Mouse (Mus musculus): Measurements from ENCODE around the gene Cldn14. TPM values are rescaled to one million over a fixed set of nuclear protein-coding genes. Genes with fewer than 3 reads are reported as not detected.

Cldn14 gene
- polyA plus RNA-seq (2015; fragmentation: Nextera tagmentation; extraction: Ambion mirVana): not detected in 2 replicates

- WGBS: 77% methylated on average over 15 of the region's 15 CpGs
- H3K9ac ChIP-seq: no peak within 1 kb of the TSS
- no peak within 1 kb of the TSS for H3K27ac ChIP-seq
- no peak for ATAC-seq (ENCODE audit: borderline replicate concordance, extremely low read depth, low FRiP score, low TSS enrichment)
- no peaks in the 10 kb centered on the region for H3K36me3 ChIP-seq
- no peak within 1 kb of the TSS for H3K4me2 ChIP-seq
- no peak within 1 kb of the TSS for H3K4me3 ChIP-seq
- 0 out of 2 replicates have a peak, but pooled peaks cover 3% of the 10 kb centered on the region for H3K4me1 ChIP-seq
- no peaks in the 10 kb centered on the region; the same call in 1 of the 2 replicates for H3K27me3 ChIP-seq
- H3K9me3 ChIP-seq: no peaks in the 10 kb centered on the region
Observed at GRCm38 (mm10) chr16:94008737-94009136, at the start of gene Cldn14. Gene Cldn14 (minus strand): TSS chr16:94008837.

- H3K27me3 ChIP-seq: no peaks in the 10 kb centered on the region
- H3K36me3 ChIP-seq: no peaks in the 10 kb centered on the region
- H3K9ac ChIP-seq: no peak overlapping the region
- WGBS: 42% methylated on average over 8 of the region's 8 CpGs
- H3K4me1 ChIP-seq: peaks cover 3% of the 10 kb centered on the region; the same call in 1 of the 2 replicates
- H3K4me3 ChIP-seq: no peak overlapping the region
- no peak overlapping the region for H3K4me2 ChIP-seq
- no peak for ATAC-seq (ENCODE audit: borderline replicate concordance, extremely low read depth, low FRiP score, low TSS enrichment)
- no peak overlapping the region for H3K27ac ChIP-seq
- H3K9me3 ChIP-seq: no peaks in the 10 kb centered on the region
Observed at GRCm38 (mm10) chr16:94055576-94055975, 46.9 kb upstream of the Cldn14 start.

- H3K9ac ChIP-seq: no peak overlapping the region
- 68% methylated on average over 12 of the region's 12 CpGs for WGBS
- H3K27ac ChIP-seq: no peak overlapping the region
- no peak overlapping the region for H3K4me2 ChIP-seq
- H3K36me3 ChIP-seq: no peaks in the 10 kb centered on the region
- H3K27me3 ChIP-seq: no peaks in the 10 kb centered on the region
- peaks cover 3% of the 10 kb centered on the region; the same call in 1 of the 2 replicates for H3K4me1 ChIP-seq
- no peaks in the 10 kb centered on the region for H3K9me3 ChIP-seq
- no peak for ATAC-seq (ENCODE audit: borderline replicate concordance, extremely low read depth, low FRiP score, low TSS enrichment)
- no peak overlapping the region for H3K4me3 ChIP-seq
Observed at GRCm38 (mm10) chr16:94055176-94055575, 46.5 kb upstream of the Cldn14 start.

- WGBS: 90% methylated on average over 3 of the region's 3 CpGs
- no peak overlapping the region for H3K27ac ChIP-seq
- H3K9ac ChIP-seq: no peak overlapping the region
- H3K9me3 ChIP-seq: no peaks in the 10 kb centered on the region
- H3K4me2 ChIP-seq: no peak overlapping the region
- no peaks in the 10 kb centered on the region for H3K36me3 ChIP-seq
- ATAC-seq (ENCODE audit: borderline replicate concordance, extremely low read depth, low FRiP score, low TSS enrichment): no peak
- H3K27me3 ChIP-seq: no peaks in the 10 kb centered on the region
- H3K4me3 ChIP-seq: no peak overlapping the region
- no peaks in the 10 kb centered on the region for H3K4me1 ChIP-seq
Observed at GRCm38 (mm10) chr16:94050368-94050767, 41.7 kb upstream of the Cldn14 start.

GRCm38 (mm10) chr16:94044996-94045395 lies 36.4 kb upstream of the Cldn14 start:
- Histone ChIP-seq H3K4me3 (no peak overlapping the region), H3K36me3 (no peaks in the 10 kb centered on the region), H3K4me2 (no peak overlapping the region), H3K9me3 (no peaks in the 10 kb centered on the region), H3K27me3 (no peaks in the 10 kb centered on the region; the same call in none of the 2 replicates), H3K4me1 (0 out of 2 replicates have a peak, but pooled peaks cover 2% of the 10 kb centered on the region), H3K9ac (no peak overlapping the region), H3K27ac (no peak overlapping the region)
- no peak for ATAC-seq (ENCODE audit: borderline replicate concordance, extremely low read depth, low FRiP score, low TSS enrichment)
- 15% methylated on average over 7 of the region's 7 CpGs for WGBS

- Histone ChIP-seq H3K36me3 (no peaks in the 10 kb centered on the region), H3K27ac (no peak overlapping the region), H3K4me3 (no peak overlapping the region), H3K9ac (no peak overlapping the region), H3K4me2 (no peak overlapping the region), H3K27me3 (no peaks in the 10 kb centered on the region; the same call in none of the 2 replicates), H3K4me1 (0 out of 2 replicates have a peak, but pooled peaks cover 2% of the 10 kb centered on the region), H3K9me3 (no peaks in the 10 kb centered on the region)
- no peak for ATAC-seq (ENCODE audit: borderline replicate concordance, extremely low read depth, low FRiP score, low TSS enrichment)
- WGBS: 93% methylated on average over 1 of the region's 1 CpGs
Observed at GRCm38 (mm10) chr16:94043797-94044196, 35.2 kb upstream of the Cldn14 start.

GRCm38 (mm10) chr16:94041065-94041712 lies 32.6 kb upstream of the Cldn14 start:
- no peak overlapping the region for H3K9ac ChIP-seq
- H3K27ac ChIP-seq: no peak overlapping the region
- no peaks in the 10 kb centered on the region for H3K36me3 ChIP-seq
- ATAC-seq (ENCODE audit: borderline replicate concordance, extremely low read depth, low FRiP score, low TSS enrichment): no peak
- H3K4me3 ChIP-seq: no peak overlapping the region
- H3K9me3 ChIP-seq: no peaks in the 10 kb centered on the region
- peak overlapping the region; percentile 0; the same call in 1 of the 2 replicates for H3K4me2 ChIP-seq
- H3K27me3 ChIP-seq: no peaks in the 10 kb centered on the region; the same call in none of the 2 replicates
- 0 out of 2 replicates have a peak, but pooled peaks cover 2% of the 10 kb centered on the region for H3K4me1 ChIP-seq
- 45% methylated on average over 18 of the region's 18 CpGs for WGBS

GRCm38 (mm10) chr16:94040485-94040884 lies 31.8 kb upstream of the Cldn14 start:
- Histone ChIP-seq H3K4me3 (no peak overlapping the region), H3K4me2 (peak overlapping the region; percentile 0; the same call in 1 of the 2 replicates), H3K9me3 (no peaks in the 10 kb centered on the region), H3K36me3 (no peaks in the 10 kb centered on the region), H3K9ac (no peak overlapping the region), H3K27me3 (no peaks in the 10 kb centered on the region; the same call in none of the 2 replicates), H3K4me1 (0 out of 2 replicates have a peak, but pooled peaks cover 2% of the 10 kb centered on the region), H3K27ac (no peak overlapping the region)
- WGBS: 33% methylated on average over 16 of the region's 16 CpGs
- no peak for ATAC-seq (ENCODE audit: borderline replicate concordance, extremely low read depth, low FRiP score, low TSS enrichment)

- WGBS: 71% methylated on average over 9 of the region's 9 CpGs
- 0 out of 2 replicates have a peak, but pooled peaks have one; percentile 19 for ATAC-seq (ENCODE audit: borderline replicate concordance, extremely low read depth, low FRiP score, low TSS enrichment)
- H3K4me2 ChIP-seq: no peak overlapping the region
Observed at GRCm38 (mm10) chr16:94038986-94039341, 30.3 kb upstream of the Cldn14 start.

GRCm38 (mm10) chr16:94038272-94038985 lies 29.8 kb upstream of the Cldn14 start:
- H3K36me3 ChIP-seq: no peaks in the 10 kb centered on the region
- no peaks in the 10 kb centered on the region for H3K9me3 ChIP-seq
- WGBS: 53% methylated on average over 12 of the region's 12 CpGs
- H3K27me3 ChIP-seq: no peaks in the 10 kb centered on the region; the same call in none of the 2 replicates
- H3K4me2 ChIP-seq: no peak overlapping the region
- 0 out of 2 replicates have a peak, but pooled peaks have one; percentile 41 for ATAC-seq (ENCODE audit: borderline replicate concordance, extremely low read depth, low FRiP score, low TSS enrichment)
- no peak overlapping the region for H3K27ac ChIP-seq
- no peak overlapping the region for H3K9ac ChIP-seq
- 0 out of 2 replicates have a peak, but pooled peaks cover 2% of the 10 kb centered on the region for H3K4me1 ChIP-seq
- no peak overlapping the region for H3K4me3 ChIP-seq

More at GRCm38 (mm10) chr16:94038986-94039341, 30.3 kb upstream of the Cldn14 start:
- no peaks in the 10 kb centered on the region for H3K36me3 ChIP-seq
- no peak overlapping the region for H3K9ac ChIP-seq
- H3K27me3 ChIP-seq: no peaks in the 10 kb centered on the region; the same call in none of the 2 replicates
- H3K9me3 ChIP-seq: no peaks in the 10 kb centered on the region
- H3K4me1 ChIP-seq: 0 out of 2 replicates have a peak, but pooled peaks cover 2% of the 10 kb centered on the region
- no peak overlapping the region for H3K4me3 ChIP-seq
- no peak overlapping the region for H3K27ac ChIP-seq

GRCm38 (mm10) chr16:94037280-94037679 lies 28.6 kb upstream of the Cldn14 start:
- H3K4me3 ChIP-seq: no peak overlapping the region

GRCm38 (mm10) chr16:94034152-94034551 lies 25.5 kb upstream of the Cldn14 start:
- no peaks in the 10 kb centered on the region for H3K9me3 ChIP-seq
- no peak overlapping the region for H3K27ac ChIP-seq
- H3K36me3 ChIP-seq: no peaks in the 10 kb centered on the region
- no peak overlapping the region for H3K9ac ChIP-seq
- H3K4me2 ChIP-seq: no peak overlapping the region
- no peaks in the 10 kb centered on the region for H3K4me1 ChIP-seq
- H3K4me3 ChIP-seq: no peak overlapping the region
- 42% methylated on average over 9 of the region's 9 CpGs for WGBS
- H3K27me3 ChIP-seq: no peaks in the 10 kb centered on the region
- no peak for ATAC-seq (ENCODE audit: borderline replicate concordance, extremely low read depth, low FRiP score, low TSS enrichment)

More at GRCm38 (mm10) chr16:94037280-94037679, 28.6 kb upstream of the Cldn14 start:
- no peak for ATAC-seq (ENCODE audit: borderline replicate concordance, extremely low read depth, low FRiP score, low TSS enrichment)
- Histone ChIP-seq H3K9me3 (no peaks in the 10 kb centered on the region), H3K4me2 (no peak overlapping the region), H3K36me3 (no peaks in the 10 kb centered on the region), H3K4me1 (0 out of 2 replicates have a peak, but pooled peaks cover 2% of the 10 kb centered on the region), H3K27me3 (no peaks in the 10 kb centered on the region; the same call in none of the 2 replicates), H3K27ac (no peak overlapping the region), H3K9ac (no peak overlapping the region)
- WGBS: 88% methylated on average over 7 of the region's 7 CpGs

Measured in lung, embryonic 15.5 days (tissue).